Mouse (Mus musculus): ENCODE measurements around the gene Gsc. TPM values are rescaled to one million over a fixed set of nuclear protein-coding genes. Genes with fewer than 3 reads are reported as not detected.

Gsc gene
- polyA plus RNA-seq (2012; rRNA removed) = 0.08 and 0.95 TPM in 2 replicates

DNA sequence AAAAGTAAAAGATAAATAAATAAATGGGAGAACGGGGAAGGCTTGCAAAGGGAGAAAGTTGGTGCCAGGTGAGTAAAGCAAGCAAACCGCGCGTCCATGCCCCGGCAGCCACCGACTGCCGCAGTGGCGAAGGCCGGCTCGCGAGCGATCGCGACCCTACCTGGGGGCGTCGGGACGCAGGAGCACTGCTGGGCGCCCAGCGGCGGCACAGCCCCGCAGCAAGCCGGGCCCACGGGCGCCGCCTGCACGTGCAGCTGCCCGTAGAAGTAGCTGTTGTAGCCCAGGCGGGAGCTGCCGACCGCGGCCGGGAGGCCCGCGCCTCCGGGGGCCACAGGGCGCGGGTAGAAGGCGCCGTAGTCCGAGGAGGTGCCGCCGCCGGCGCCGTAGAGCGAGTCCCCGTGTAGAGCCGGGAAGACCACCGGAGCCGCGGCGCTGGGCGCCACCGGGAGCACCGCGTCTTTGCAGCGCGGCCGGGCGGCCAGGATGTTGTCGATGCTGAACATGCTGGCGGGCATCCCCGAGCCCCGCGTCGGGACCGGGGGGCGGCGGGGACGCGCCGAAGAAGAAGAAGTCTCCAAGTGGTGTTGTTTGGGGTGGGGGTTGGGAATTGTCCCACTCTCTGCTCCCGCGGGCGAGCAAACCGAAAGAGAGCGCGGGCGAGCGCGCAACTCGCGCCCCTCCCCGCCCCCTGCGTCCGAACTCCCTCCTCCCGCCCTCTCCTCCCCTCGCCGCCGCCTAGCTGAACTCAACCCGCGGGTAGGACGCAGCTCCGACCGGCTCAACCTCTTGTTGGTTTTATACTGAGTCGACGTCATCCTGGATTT is at the start of gene Gsc:
Gsc (minus strand) TSS at position 730 of the 824 bp plus-strand sequence.
- Histone ChIP-seq H3K4me1 (ENCODE audit: control insufficient read depth, insufficient read depth, low read length) (no peaks in the 10 kb centered on the region), H3K4me3 (replicated peaks; ENCODE audit: extremely low read depth, low read depth, low read length) (peak within 1 kb of the TSS; percentile 43)
- WGBS = under 1% methylated on average over 94 of the region's 97 CpGs
- peak; percentile 8 for DNase-seq
- TF ChIP-seq CTCF (IDR thresholded peaks at IDR 0.05; ENCODE audit: insufficient read depth, low read length) (no peak), POLR2A (IDR thresholded peaks at IDR 0.05; ENCODE audit: borderline replicate concordance, extremely low read depth, low read depth, low read length) (no peak)

DNA sequence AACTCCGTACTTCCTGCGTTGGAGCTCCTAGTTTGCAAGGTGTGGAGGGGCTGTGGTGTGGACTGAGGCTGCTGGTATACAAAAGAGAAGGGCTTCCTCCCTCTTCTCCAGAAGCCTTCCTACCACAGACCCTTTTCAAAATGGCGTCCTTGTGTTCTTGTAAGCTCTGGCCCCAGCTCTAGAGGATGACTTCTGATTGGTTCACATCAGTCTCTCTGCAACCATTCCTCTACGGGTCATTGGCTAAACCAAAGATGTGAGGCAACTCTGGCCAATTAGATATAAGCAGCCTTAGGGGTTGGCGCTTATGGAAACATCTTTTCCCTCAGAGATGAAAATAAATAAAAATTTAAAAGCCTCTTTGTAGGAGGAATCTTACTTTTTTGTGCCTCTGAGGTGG is 46.6 kb upstream of the Gsc start:
- WGBS = 87% methylated on average over 5 of the region's 5 CpGs
- TF ChIP-seq CTCF (IDR thresholded peaks at IDR 0.05; ENCODE audit: insufficient read depth, low read length) (no peak), POLR2A (IDR thresholded peaks at IDR 0.05; ENCODE audit: borderline replicate concordance, extremely low read depth, low read depth, low read length) (no peak)
- Histone ChIP-seq H3K4me3 (replicated peaks; ENCODE audit: extremely low read depth, low read depth, low read length) (no peak overlapping the region), H3K4me1 (ENCODE audit: control insufficient read depth, insufficient read depth, low read length) (no peaks in the 10 kb centered on the region)
- no peak for DNase-seq

DNA sequence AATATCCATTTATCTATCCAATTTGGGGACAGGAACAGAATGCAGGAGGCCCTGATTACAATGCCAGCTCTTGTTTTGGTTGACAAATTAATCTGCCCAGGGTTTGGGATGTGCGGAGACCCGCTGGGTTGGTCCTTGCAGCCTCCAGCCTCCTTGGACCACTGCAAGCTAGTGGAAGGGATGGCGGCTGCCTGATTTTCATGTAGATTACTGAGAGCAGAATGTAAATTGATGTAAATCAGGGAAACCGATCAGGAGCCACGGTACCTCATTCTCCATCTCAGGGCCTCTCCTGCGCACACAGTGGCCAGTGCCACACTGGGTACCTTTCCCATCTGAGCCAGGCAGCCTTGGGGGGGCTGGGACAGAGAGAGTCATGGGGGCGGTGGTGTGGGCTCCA is 34.8 kb upstream of the Gsc start:
- TF ChIP-seq CTCF (IDR thresholded peaks at IDR 0.05; ENCODE audit: insufficient read depth, low read length) (no peak), POLR2A (IDR thresholded peaks at IDR 0.05; ENCODE audit: borderline replicate concordance, extremely low read depth, low read depth, low read length) (no peak)
- WGBS = 68% methylated on average over 7 of the region's 7 CpGs

DNA sequence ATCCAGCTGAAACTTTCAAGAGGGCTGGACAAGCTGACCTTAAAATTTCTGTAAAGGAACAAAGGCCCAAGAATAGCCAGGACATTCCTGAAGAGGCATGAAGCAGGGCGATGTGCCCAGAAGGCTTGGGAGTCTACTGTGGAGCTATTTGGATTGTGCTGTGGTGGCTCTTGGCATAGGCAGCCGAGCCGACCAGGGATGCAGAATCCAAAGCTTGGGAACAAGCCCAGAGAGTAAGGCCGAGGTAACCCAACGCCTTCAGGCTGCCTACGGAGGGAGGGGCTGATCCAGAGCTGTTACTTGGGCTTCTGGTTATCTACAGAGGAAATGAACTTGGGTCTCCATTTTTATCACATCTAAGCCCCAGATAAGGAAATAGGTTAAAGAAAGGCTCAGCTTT is 18.9 kb upstream of the Gsc start:
- TF ChIP-seq POLR2A (IDR thresholded peaks at IDR 0.05; ENCODE audit: borderline replicate concordance, extremely low read depth, low read depth, low read length) = no peak
- TF ChIP-seq CTCF (IDR thresholded peaks at IDR 0.05; ENCODE audit: insufficient read depth, low read length) = no peak
- Histone ChIP-seq H3K4me3 (replicated peaks; ENCODE audit: extremely low read depth, low read depth, low read length) (no peak overlapping the region), H3K4me1 (ENCODE audit: control insufficient read depth, insufficient read depth, low read length) (no peaks in the 10 kb centered on the region)
- 29% methylated on average over 6 of the region's 6 CpGs for WGBS
- DNase-seq = no peak

More for the DNA sequence above, 34.8 kb upstream of the Gsc start:
- H3K4me3 ChIP-seq (replicated peaks; ENCODE audit: extremely low read depth, low read depth, low read length) = no peak overlapping the region
- H3K4me1 ChIP-seq (ENCODE audit: control insufficient read depth, insufficient read depth, low read length) = no peaks in the 10 kb centered on the region
- DNase-seq = no peak

DNA sequence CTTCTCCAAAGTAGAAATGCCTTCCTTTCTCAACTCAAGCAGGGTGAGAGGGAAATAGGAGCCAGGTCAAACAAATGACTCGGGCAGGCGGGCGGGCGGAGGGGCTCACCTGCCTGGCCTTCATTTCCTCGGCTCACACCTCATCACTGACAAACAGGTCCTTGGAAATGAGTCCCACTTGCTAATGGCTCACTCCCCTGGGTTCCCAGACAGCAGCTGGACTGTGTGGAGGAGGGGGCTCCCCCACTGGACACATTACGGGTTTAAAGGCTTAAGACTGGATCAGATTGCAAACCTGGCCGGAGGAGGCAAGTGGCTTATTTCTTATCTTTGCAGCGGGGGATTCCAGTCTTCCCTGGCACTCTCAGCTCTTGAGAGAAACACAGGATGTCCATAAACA is 13.1 kb upstream of the Gsc start:
- Histone ChIP-seq H3K4me3 (replicated peaks; ENCODE audit: extremely low read depth, low read depth, low read length) (no peak overlapping the region), H3K4me1 (ENCODE audit: control insufficient read depth, insufficient read depth, low read length) (no peaks in the 10 kb centered on the region)
- TF ChIP-seq POLR2A (IDR thresholded peaks at IDR 0.05; ENCODE audit: borderline replicate concordance, extremely low read depth, low read depth, low read length) = no peak
- no peak for TF ChIP-seq CTCF (IDR thresholded peaks at IDR 0.05; ENCODE audit: insufficient read depth, low read length)
- WGBS = 15% methylated on average over 8 of the region's 8 CpGs
- no peak for DNase-seq

DNA sequence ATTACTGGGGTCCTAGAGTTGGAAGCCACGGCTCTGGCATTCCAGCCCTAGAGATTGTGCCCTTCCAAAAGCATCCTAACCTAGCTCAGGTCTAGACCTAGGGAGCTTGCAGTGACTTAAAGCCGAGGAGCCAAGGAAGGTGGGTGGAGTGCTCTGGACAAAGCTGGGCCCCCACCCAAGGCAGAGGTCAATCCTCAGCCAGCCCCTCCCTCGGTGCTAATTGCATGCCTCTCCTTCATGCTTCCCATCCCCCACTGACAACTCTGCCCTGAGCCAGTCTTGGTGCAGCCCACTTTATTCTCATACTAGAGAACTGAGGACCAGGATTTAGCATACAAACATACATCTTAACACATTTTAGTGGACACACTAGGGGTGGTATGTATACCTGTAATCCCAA is 12.0 kb upstream of the Gsc start:
- Histone ChIP-seq H3K4me1 (ENCODE audit: control insufficient read depth, insufficient read depth, low read length) (no peaks in the 10 kb centered on the region), H3K4me3 (replicated peaks; ENCODE audit: extremely low read depth, low read depth, low read length) (no peak overlapping the region)
- 28% methylated on average over 3 of the region's 3 CpGs for WGBS
- TF ChIP-seq CTCF (IDR thresholded peaks at IDR 0.05; ENCODE audit: insufficient read depth, low read length) = no peak
- no peak for TF ChIP-seq POLR2A (IDR thresholded peaks at IDR 0.05; ENCODE audit: borderline replicate concordance, extremely low read depth, low read depth, low read length)
- no peak for DNase-seq

DNA sequence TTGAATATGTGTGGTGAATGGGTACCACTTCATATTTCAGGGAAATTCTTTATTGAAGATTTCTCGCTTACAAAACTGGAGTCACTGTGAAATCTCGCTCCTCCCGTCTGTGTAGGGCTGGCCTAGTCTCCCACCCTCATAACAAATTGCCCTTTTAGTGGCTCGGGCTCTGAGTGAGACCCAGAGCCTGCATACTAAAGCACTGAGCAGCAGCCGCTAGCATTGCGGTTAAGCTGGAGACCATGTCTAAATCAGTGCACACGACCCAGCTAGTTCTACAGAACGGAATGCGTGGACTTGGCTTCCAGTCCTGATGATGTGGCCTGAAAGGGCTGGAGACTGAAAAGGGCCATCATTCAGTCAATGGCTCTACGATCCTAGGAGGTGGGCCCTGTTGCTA is 7.9 kb upstream of the Gsc start:
- no peak for DNase-seq
- TF ChIP-seq CTCF (IDR thresholded peaks at IDR 0.05; ENCODE audit: insufficient read depth, low read length) = no peak
- TF ChIP-seq POLR2A (IDR thresholded peaks at IDR 0.05; ENCODE audit: borderline replicate concordance, extremely low read depth, low read depth, low read length) = no peak
- Histone ChIP-seq H3K4me3 (replicated peaks; ENCODE audit: extremely low read depth, low read depth, low read length) (no peak overlapping the region), H3K4me1 (ENCODE audit: control insufficient read depth, insufficient read depth, low read length) (no peaks in the 10 kb centered on the region)
- WGBS = 74% methylated on average over 10 of the region's 10 CpGs

DNA sequence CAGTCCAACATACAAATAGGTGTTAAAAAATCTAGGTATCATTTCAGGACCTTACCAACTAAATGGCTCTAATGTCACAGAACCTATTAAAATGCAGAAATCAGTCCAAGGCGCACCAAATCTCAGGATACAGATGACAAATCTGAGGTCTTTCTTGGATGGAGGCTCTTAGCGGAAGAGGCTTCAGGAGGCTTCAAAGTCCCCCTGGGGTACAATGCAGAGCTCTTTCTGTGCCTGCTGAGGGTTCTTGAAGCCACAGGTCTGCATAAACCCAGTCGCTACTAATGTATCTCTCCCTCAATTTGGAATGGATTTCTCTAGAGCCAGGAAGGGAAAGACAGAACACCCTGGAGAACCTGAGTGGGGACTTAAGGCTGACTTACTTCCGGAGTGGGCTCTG is 5.1 kb upstream of the Gsc start:
- WGBS = 7% methylated on average over 4 of the region's 4 CpGs
- DNase-seq = no peak
- Histone ChIP-seq H3K4me1 (ENCODE audit: control insufficient read depth, insufficient read depth, low read length) (no peaks in the 10 kb centered on the region), H3K4me3 (replicated peaks; ENCODE audit: extremely low read depth, low read depth, low read length) (no peak overlapping the region)
- no peak for TF ChIP-seq CTCF (IDR thresholded peaks at IDR 0.05; ENCODE audit: insufficient read depth, low read length)
- no peak for TF ChIP-seq POLR2A (IDR thresholded peaks at IDR 0.05; ENCODE audit: borderline replicate concordance, extremely low read depth, low read depth, low read length)

DNA sequence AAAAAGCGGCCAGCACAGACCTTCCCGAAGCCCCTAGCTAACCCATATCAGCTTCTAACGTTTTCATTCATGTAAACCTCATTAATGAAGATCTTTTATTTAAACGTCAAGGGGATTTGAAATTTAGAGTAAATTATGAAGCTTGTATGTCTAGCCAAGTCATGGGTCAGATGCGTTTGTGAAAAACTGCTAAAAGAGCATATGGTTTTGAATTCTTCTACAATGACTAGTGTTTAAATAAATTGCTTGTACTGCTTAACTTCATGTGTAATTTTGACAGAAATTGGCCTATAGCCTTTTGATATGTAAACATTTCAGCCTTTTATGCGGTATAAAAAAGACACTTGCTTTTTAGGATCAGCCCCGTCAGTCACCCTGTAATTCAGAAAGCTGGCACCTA is 4.4 kb upstream of the Gsc start:
- 9% methylated on average over 7 of the region's 7 CpGs for whole genome bisulfite sequencing
- Histone ChIP-seq H3K4me3 (replicated peaks; ENCODE audit: extremely low read depth, low read depth, low read length) (no peak overlapping the region), H3K4me1 (ENCODE audit: control insufficient read depth, insufficient read depth, low read length) (no peaks in the 10 kb centered on the region)
- no peak for TF ChIP-seq POLR2A (IDR thresholded peaks at IDR 0.05; ENCODE audit: borderline replicate concordance, extremely low read depth, low read depth, low read length)
- no peak for TF ChIP-seq CTCF (IDR thresholded peaks at IDR 0.05; ENCODE audit: insufficient read depth, low read length)
- DNase-seq = no peak

DNA sequence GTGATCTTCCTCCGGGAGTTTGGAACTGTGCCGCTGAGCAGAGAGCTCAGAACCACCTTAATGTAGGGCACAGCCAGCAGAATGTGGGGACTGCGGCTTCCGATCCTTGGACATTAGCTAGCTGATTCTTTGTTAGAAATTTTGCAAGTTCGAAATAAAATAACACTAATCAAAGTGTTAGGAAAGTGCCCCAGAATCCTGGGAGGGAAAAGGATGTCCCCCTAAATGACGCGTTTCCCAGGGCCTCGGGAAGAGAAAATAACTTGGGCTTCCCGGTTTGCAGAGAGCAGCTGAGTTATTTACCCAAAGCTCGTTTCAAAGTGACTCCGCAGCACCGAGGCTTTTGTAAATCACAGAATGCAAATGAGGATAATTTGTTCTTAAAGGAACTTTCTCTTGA is 3.9 kb upstream of the Gsc start:
- H3K4me1 ChIP-seq (ENCODE audit: control insufficient read depth, insufficient read depth, low read length) = no peaks in the 10 kb centered on the region
- DNase-seq = no peak
- 5% methylated on average over 12 of the region's 12 CpGs for WGBS
- TF ChIP-seq CTCF (IDR thresholded peaks at IDR 0.05; ENCODE audit: insufficient read depth, low read length) = no peak
- no peak for TF ChIP-seq POLR2A (IDR thresholded peaks at IDR 0.05; ENCODE audit: borderline replicate concordance, extremely low read depth, low read depth, low read length)
- H3K4me3 ChIP-seq (replicated peaks; ENCODE audit: extremely low read depth, low read depth, low read length) = no peak overlapping the region

Measured in lung, adult 2 months (tissue).